Mouse (Mus musculus): ENCODE data around the gene Plppr3.

DNA sequence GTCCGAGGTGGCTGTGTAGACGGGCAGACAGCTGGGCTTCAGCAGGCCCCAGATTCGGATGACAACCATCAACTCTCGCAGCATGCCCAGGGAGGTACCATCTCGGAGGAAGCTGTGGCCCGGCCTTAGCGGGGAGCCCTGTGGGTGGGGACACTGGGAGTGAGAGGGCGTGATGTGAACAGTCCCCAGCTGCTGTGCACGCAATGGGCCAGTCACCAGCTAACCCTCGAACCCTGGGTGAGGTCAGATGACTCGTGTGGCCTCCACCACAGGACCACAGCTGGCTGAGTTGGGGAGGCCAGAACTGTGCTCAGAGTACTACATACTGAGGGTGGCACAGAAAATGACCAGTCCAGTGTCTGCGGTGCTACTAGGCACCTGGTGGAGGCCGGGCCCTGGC is 22.4 kb upstream of the Plppr3 start:
- TF ChIP-seq CTCF (IDR thresholded peaks at IDR 0.05; ENCODE audit: low read depth) (no peak), EP300 (IDR thresholded peaks at IDR 0.05; ENCODE audit: low read depth) (no peak)
